Mouse (Mus musculus): ENCODE measurements around the gene Efcab14.

- TF ChIP-seq CTCF (IDR thresholded peaks at IDR 0.05; ENCODE audit: insufficient read depth, low read length): no peak
- no peak for TF ChIP-seq POLR2A (IDR thresholded peaks at IDR 0.05; ENCODE audit: borderline replicate concordance, extremely low read depth, low read depth, low read length)
These were observed 84.4 kb downstream of the Efcab14 start for GRCm38 (mm10) chr4:115821928-115822327.
